Mouse (Mus musculus) intestine, postnatal 0 days (tissue): ENCODE data around the gene Gsc. TPM values are rescaled to one million over a fixed set of nuclear protein-coding genes. Genes with fewer than 3 reads are reported as not detected.
A peak's percentile ranks its signal among the peaks of the same experiment; 100 is the strongest.

Experiments
- ATAC-seq: fragments of 200-750 bp; cut with Nextera tagmentation; 2 replicates; pipeline ENCODE4 v1.8.0; 2017; ENCODE audit warnings: mild to moderate bottlenecking, moderate TSS enrichment, moderate library complexity
- H3K27ac ChIP-seq: fragments of 300-500 bp; sonication (generic); 2 replicates; pipeline ENCODE4 v1.5.1; 2014; ENCODE audit warnings: mild to moderate bottlenecking, low read depth, low read length, moderate library complexity
- H3K27me3 ChIP-seq: fragments of 300-500 bp; sonication (generic); replicated peaks from 2 replicates; pipeline ENCODE4 v1.6.1; 2014; ENCODE audit warnings: low read length, mixed read lengths; ENCODE audit not compliant: control insufficient read depth, insufficient read depth
- H3K36me3 ChIP-seq: fragments of 300-500 bp; sonication (generic); 2 replicates; pipeline ENCODE4 v1.6.1; 2014; ENCODE audit warnings: mild to moderate bottlenecking, moderate library complexity; ENCODE audit not compliant: control insufficient read depth, insufficient read depth
- H3K4me1 ChIP-seq: fragments of 300-500 bp; sonication (generic); replicated peaks from 2 replicates; pipeline ENCODE4 v1.6.1; 2014; ENCODE audit warnings: antibody characterized with exemption, low read length, mixed read lengths; ENCODE audit not compliant: control insufficient read depth, insufficient read depth
- H3K4me2 ChIP-seq: fragments of 300-500 bp; sonication (generic); replicated peaks from 2 replicates; pipeline ENCODE4 v1.6.1; 2014; ENCODE audit warnings: low read depth, mild to moderate bottlenecking, moderate library complexity
- H3K4me3 ChIP-seq: fragments of 300-500 bp; sonication (generic); 2 replicates; pipeline ENCODE4 v1.5.1; 2014; ENCODE audit warnings: low read depth, low read length
- H3K9ac ChIP-seq: fragments of 300-500 bp; sonication (generic); 2 replicates; pipeline ENCODE4 v1.6.1; 2014; ENCODE audit warnings: mild to moderate bottlenecking, low read depth, low read length
- H3K9me3 ChIP-seq: fragments of 300-500 bp; sonication (generic); 2 replicates; pipeline ENCODE4 v1.6.1; 2016; ENCODE audit warnings: mixed run types; ENCODE audit not compliant: control insufficient read depth
- CTCF ChIP-seq: sonication (generic); IDR thresholded peaks from 2 replicates; pipeline ENCODE4 v1.5.1; 2016; ENCODE audit warnings: low read depth, mild to moderate bottlenecking, control low read depth, antibody characterized with exemption, moderate library complexity
- WGBS: fragments of 180-500 bp; shearing (Covaris S2); extraction: QIAGEN DNeasy Blood & Tissue Kit; methylation state at CpG from one replicate; pipeline ENCODE4 v1.1.7; 2014; 5-methylcytosine and 5-hydroxymethylcytosine counted together
- polyA plus RNA-seq: library from polyadenylated mRNA; unstranded; fragments of >200 nt; fragmentation: Nextera tagmentation; extraction: Ambion mirVana; gene quantifications from 2 replicates; pipeline ENCODE4 v1.2.1, GENCODE M21; 2015

Gene Gsc
- polyA plus RNA-seq: 0.20 TPM in 1 of 2 replicates, not detected in the other

- Histone ChIP-seq H3K27ac (no peak within 1 kb of the TSS), H3K9me3 (no peaks in the 10 kb centered on the region), H3K9ac (peak within 1 kb of the TSS; percentile 27; the same call in 1 of the 2 replicates), H3K4me2 (peak within 1 kb of the TSS; percentile 95), H3K27me3 (peaks cover 86% of the 10 kb centered on the region), H3K4me1 (0 out of 2 replicates have a peak, but pooled peaks cover 2% of the 10 kb centered on the region), H3K4me3 (peak within 1 kb of the TSS; percentile 61), H3K36me3 (no peaks in the 10 kb centered on the region)
- ATAC-seq: peak; percentile 42; the same call in 1 of the 2 replicates
- WGBS: under 1% methylated on average over 94 of the region's 97 CpGs
- TF ChIP-seq CTCF: no peak
Measured at GRCm38 (mm10) chr12:104472601-104473424, at the start of gene Gsc. TSS of gene Gsc (minus strand) at chr12:104473330.

- ATAC-seq: no peak
- Histone ChIP-seq H3K27ac (no peak overlapping the region), H3K9me3 (no peaks in the 10 kb centered on the region), H3K36me3 (no peaks in the 10 kb centered on the region), H3K4me2 (no peak overlapping the region), H3K4me3 (no peak overlapping the region), H3K27me3 (no peaks in the 10 kb centered on the region), H3K4me1 (no peaks in the 10 kb centered on the region), H3K9ac (no peak overlapping the region)
- no peak for TF ChIP-seq CTCF
- 94% methylated on average over 5 of the region's 5 CpGs for WGBS
Measured at GRCm38 (mm10) chr12:104519721-104520120, 46.6 kb upstream of the Gsc start.

GRCm38 (mm10) chr12:104507911-104508310 lies 34.8 kb upstream of the Gsc start:
- H3K36me3 ChIP-seq: no peaks in the 10 kb centered on the region
- no peak overlapping the region for H3K9ac ChIP-seq
- no peaks in the 10 kb centered on the region for H3K9me3 ChIP-seq
- no peak overlapping the region for H3K4me2 ChIP-seq
- H3K4me3 ChIP-seq: no peak overlapping the region
- no peak for TF ChIP-seq CTCF
- WGBS: 73% methylated on average over 7 of the region's 7 CpGs
- H3K27ac ChIP-seq: no peak overlapping the region
- H3K27me3 ChIP-seq: no peaks in the 10 kb centered on the region
- no peak for ATAC-seq
- H3K4me1 ChIP-seq: no peaks in the 10 kb centered on the region

- ATAC-seq: no peak
- Histone ChIP-seq H3K9ac (no peak overlapping the region), H3K27me3 (0 out of 2 replicates have a peak, but pooled peaks cover 15% of the 10 kb centered on the region), H3K4me1 (no peaks in the 10 kb centered on the region), H3K4me2 (no peak overlapping the region), H3K9me3 (no peaks in the 10 kb centered on the region), H3K27ac (no peak overlapping the region), H3K36me3 (no peaks in the 10 kb centered on the region), H3K4me3 (no peak overlapping the region)
- 32% methylated on average over 6 of the region's 6 CpGs for WGBS
- TF ChIP-seq CTCF: no peak
Measured at GRCm38 (mm10) chr12:104492009-104492408, 18.9 kb upstream of the Gsc start.

- no peaks in the 10 kb centered on the region for H3K36me3 ChIP-seq
- H3K4me2 ChIP-seq: no peak overlapping the region
- 32% methylated on average over 8 of the region's 8 CpGs for WGBS
- H3K9ac ChIP-seq: no peak overlapping the region
- no peak for TF ChIP-seq CTCF
- ATAC-seq: no peak
- no peaks in the 10 kb centered on the region for H3K4me1 ChIP-seq
- H3K27ac ChIP-seq: no peak overlapping the region
- H3K27me3 ChIP-seq: peaks cover 22% of the 10 kb centered on the region
- no peak overlapping the region for H3K4me3 ChIP-seq
- no peaks in the 10 kb centered on the region for H3K9me3 ChIP-seq
Measured at GRCm38 (mm10) chr12:104486205-104486604, 13.1 kb upstream of the Gsc start.

- Histone ChIP-seq H3K27ac (no peak overlapping the region), H3K9ac (no peak overlapping the region), H3K27me3 (peaks cover 33% of the 10 kb centered on the region), H3K9me3 (no peaks in the 10 kb centered on the region), H3K4me1 (no peaks in the 10 kb centered on the region), H3K4me3 (no peak overlapping the region), H3K4me2 (no peak overlapping the region), H3K36me3 (no peaks in the 10 kb centered on the region)
- WGBS: 16% methylated on average over 3 of the region's 3 CpGs
- TF ChIP-seq CTCF: no peak
- no peak for ATAC-seq
Measured at GRCm38 (mm10) chr12:104485161-104485560, 12.0 kb upstream of the Gsc start.
